Mouse (Mus musculus): Measurements from ENCODE around the gene Ly6f. TPM values are rescaled to one million over a fixed set of nuclear protein-coding genes. Genes with fewer than 3 reads are reported as not detected.
A peak's percentile ranks its signal among the peaks of the same experiment; 100 is the strongest.

Gene Ly6f
- polyA plus RNA-seq, 1 experiment from 2014 or later, result 3.5 TPM

- H3K36me3 ChIP-seq (ENCODE audit: control insufficient read depth, insufficient read depth), result no peaks in the 10 kb centered on the region
- WGBS, result 100% methylated on average over 1 of the region's 1 CpGs
Measured at GRCm38 (mm10) chr15:75309946-75310345, 41.7 kb downstream of the Ly6f start.

DNA sequence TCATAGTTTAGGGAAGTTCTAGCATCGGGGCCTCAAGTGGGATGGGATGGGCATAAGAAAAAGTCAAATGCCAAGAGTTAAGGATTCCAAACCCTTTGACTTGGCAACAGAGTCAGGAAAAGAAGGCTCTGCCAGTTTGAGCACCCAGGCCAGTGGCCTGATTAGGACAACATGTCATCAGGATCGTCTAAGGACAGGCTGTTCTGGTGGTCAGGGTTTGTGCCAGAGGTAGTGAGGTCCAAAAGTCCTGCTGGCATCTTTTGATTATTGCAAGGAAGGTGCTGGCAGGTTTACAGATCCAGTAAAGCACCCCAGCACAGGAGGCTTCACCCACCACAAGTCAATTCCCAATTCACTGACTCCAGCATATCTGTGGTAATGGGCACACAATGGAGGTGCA, 46.2 kb downstream of the Ly6f start:
- Histone ChIP-seq H3K9me3 (ENCODE audit: control insufficient read depth) (no peaks in the 10 kb centered on the region), H3K9ac (ENCODE audit: low read depth, low read length) (no peak overlapping the region), H3K4me1 (replicated peaks; ENCODE audit: control insufficient read depth, insufficient read depth, low read length) (no peaks in the 10 kb centered on the region), H3K27ac (ENCODE audit: low read depth, low read length) (no peak overlapping the region), H3K4me3 (ENCODE audit: low read depth, low read length) (no peak overlapping the region), H3K4me2 (replicated peaks; ENCODE audit: low read depth) (no peak overlapping the region), H3K36me3 (ENCODE audit: control insufficient read depth, insufficient read depth) (no peaks in the 10 kb centered on the region), H3K27me3 (replicated peaks; ENCODE audit: control insufficient read depth, insufficient read depth, low read length) (no peaks in the 10 kb centered on the region)
- 84% methylated on average over 2 of the region's 2 CpGs for WGBS
- no peak for TF ChIP-seq CTCF (IDR thresholded peaks at IDR 0.05; ENCODE audit: low read depth)
- no peak for ATAC-seq

More at GRCm38 (mm10) chr15:75309946-75310345, 41.7 kb downstream of the Ly6f start:
- ATAC-seq, result no peak
- Histone ChIP-seq H3K9me3 (ENCODE audit: control insufficient read depth) (0 out of 2 replicates have a peak, but pooled peaks cover 3% of the 10 kb centered on the region), H3K4me1 (replicated peaks; ENCODE audit: control insufficient read depth, insufficient read depth, low read length) (no peaks in the 10 kb centered on the region), H3K27me3 (replicated peaks; ENCODE audit: control insufficient read depth, insufficient read depth, low read length) (no peaks in the 10 kb centered on the region), H3K9ac (ENCODE audit: low read depth, low read length) (no peak overlapping the region), H3K4me2 (replicated peaks; ENCODE audit: low read depth) (no peak overlapping the region), H3K4me3 (ENCODE audit: low read depth, low read length) (no peak overlapping the region), H3K27ac (ENCODE audit: low read depth, low read length) (no peak overlapping the region)
- TF ChIP-seq CTCF (IDR thresholded peaks at IDR 0.05; ENCODE audit: low read depth), result no peak

GRCm38 (mm10) chr15:75317255-75317654, 49.0 kb downstream of the Ly6f start:
- WGBS, result 49% methylated on average over 2 of the region's 2 CpGs
- H3K36me3 ChIP-seq (ENCODE audit: control insufficient read depth, insufficient read depth), result no peaks in the 10 kb centered on the region
- peaks cover 10% of the 10 kb centered on the region; the same call in 1 of the 2 replicates for H3K9me3 ChIP-seq (ENCODE audit: control insufficient read depth)
- ATAC-seq, result no peak
- H3K4me2 ChIP-seq (replicated peaks; ENCODE audit: low read depth), result no peak overlapping the region
- no peak overlapping the region for H3K9ac ChIP-seq (ENCODE audit: low read depth, low read length)
- no peak overlapping the region for H3K27ac ChIP-seq (ENCODE audit: low read depth, low read length)
- H3K4me3 ChIP-seq (ENCODE audit: low read depth, low read length), result no peak overlapping the region
- no peaks in the 10 kb centered on the region for H3K4me1 ChIP-seq (replicated peaks; ENCODE audit: control insufficient read depth, insufficient read depth, low read length)
- TF ChIP-seq CTCF (IDR thresholded peaks at IDR 0.05; ENCODE audit: low read depth), result peak; percentile 72
- no peaks in the 10 kb centered on the region for H3K27me3 ChIP-seq (replicated peaks; ENCODE audit: control insufficient read depth, insufficient read depth, low read length)

DNA sequence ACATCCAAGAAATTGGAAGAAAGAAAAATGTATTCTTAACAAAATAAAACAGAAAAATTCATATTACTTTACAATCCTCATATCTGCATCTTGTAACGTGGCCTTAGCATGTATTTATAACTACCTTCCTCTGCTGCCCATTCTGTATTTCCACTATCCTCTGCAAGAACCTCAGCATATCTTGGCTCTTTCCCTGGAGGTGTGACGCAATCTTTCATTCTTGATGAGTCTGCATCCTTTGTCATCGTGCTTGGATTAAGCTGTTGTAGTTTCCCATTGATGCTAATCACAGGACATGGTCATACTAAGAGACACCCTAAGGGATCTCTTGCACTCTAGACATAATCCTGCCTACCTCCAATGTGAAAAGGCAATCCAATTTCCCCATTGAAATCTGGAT, 50.4 kb downstream of the Ly6f start:
- ATAC-seq, result no peak
- Histone ChIP-seq H3K4me3 (ENCODE audit: low read depth, low read length) (no peak overlapping the region), H3K9me3 (ENCODE audit: control insufficient read depth) (peaks cover 12% of the 10 kb centered on the region; the same call in 1 of the 2 replicates), H3K36me3 (ENCODE audit: control insufficient read depth, insufficient read depth) (no peaks in the 10 kb centered on the region), H3K4me2 (replicated peaks; ENCODE audit: low read depth) (no peak overlapping the region), H3K27me3 (replicated peaks; ENCODE audit: control insufficient read depth, insufficient read depth, low read length) (no peaks in the 10 kb centered on the region), H3K27ac (ENCODE audit: low read depth, low read length) (no peak overlapping the region), H3K9ac (ENCODE audit: low read depth, low read length) (no peak overlapping the region), H3K4me1 (replicated peaks; ENCODE audit: control insufficient read depth, insufficient read depth, low read length) (no peaks in the 10 kb centered on the region)
- TF ChIP-seq CTCF (IDR thresholded peaks at IDR 0.05; ENCODE audit: low read depth), result no peak
- 75% methylated on average over 3 of the region's 3 CpGs for WGBS

GRCm38 (mm10) chr15:75320104-75320503, 51.9 kb downstream of the Ly6f start:
- Histone ChIP-seq H3K27ac (ENCODE audit: low read depth, low read length) (no peak overlapping the region), H3K9ac (ENCODE audit: low read depth, low read length) (no peak overlapping the region), H3K4me3 (ENCODE audit: low read depth, low read length) (no peak overlapping the region), H3K4me1 (replicated peaks; ENCODE audit: control insufficient read depth, insufficient read depth, low read length) (no peaks in the 10 kb centered on the region), H3K4me2 (replicated peaks; ENCODE audit: low read depth) (no peak overlapping the region), H3K36me3 (ENCODE audit: control insufficient read depth, insufficient read depth) (no peaks in the 10 kb centered on the region), H3K27me3 (replicated peaks; ENCODE audit: control insufficient read depth, insufficient read depth, low read length) (no peaks in the 10 kb centered on the region), H3K9me3 (ENCODE audit: control insufficient read depth) (peaks cover 12% of the 10 kb centered on the region; the same call in 1 of the 2 replicates)
- no peak for TF ChIP-seq CTCF (IDR thresholded peaks at IDR 0.05; ENCODE audit: low read depth)
- ATAC-seq, result no peak
- 85% methylated on average over 3 of the region's 3 CpGs for WGBS

Other genes with a start within 250 kb of the Ly6f start
- 41.4 and 43.7 TPM in 2 replicates for gene Ly6c1, start 219.6 kb upstream of the Ly6f start, polyA plus RNA-seq (2015; fragmentation: Nextera tagmentation; extraction: Ambion mirVana)
- gene Ly6c2, start 156.5 kb upstream of the Ly6f start, polyA plus RNA-seq (2015; fragmentation: Nextera tagmentation; extraction: Ambion mirVana), result 0.60 and 0.95 TPM in 2 replicates
- gene Ly6g, start 113.2 kb upstream of the Ly6f start, polyA plus RNA-seq (2015; fragmentation: Nextera tagmentation; extraction: Ambion mirVana), result 0.12 TPM in 1 of 2 replicates, not detected in the other
- gene BC025446, start 52.0 kb upstream of the Ly6f start, polyA plus RNA-seq (2015; fragmentation: Nextera tagmentation; extraction: Ambion mirVana), result 45.2 and 49.9 TPM in 2 replicates